Mouse (Mus musculus) bone marrow macrophage, adult 2 months (primary cell): ENCODE measurements around the gene Nptx1.

Source experiments
- CTCF ChIP-seq: IDR thresholded peaks from 2 replicates; pipeline ENCODE4 v1.5.1; 2012; ENCODE audit warnings: low read depth, mild to moderate bottlenecking, low read length, moderate library complexity
- POLR2A ChIP-seq: IDR thresholded peaks from 2 replicates; pipeline ENCODE4 v1.6.1; 2012; ENCODE audit warnings: mild to moderate bottlenecking, low read depth, low read length, borderline replicate concordance

GRCm38 (mm10) chr11:119541082-119541481 is 6.5 kb downstream of the Nptx1 start:
- TF ChIP-seq CTCF (no peak), POLR2A (no peak)
